Mouse (Mus musculus) CH12.LX (cell line): ENCODE results near the gene Ufsp1. TPM values are rescaled to one million over a fixed set of nuclear protein-coding genes. Genes with fewer than 3 reads are reported as not detected.

Source experiments
- DNase-seq: peaks from one replicate; pipeline ENCODE4 v3.0.0-alpha.2; 2013; ENCODE audit errors: extremely low read depth
- H3K27ac ChIP-seq: 2 replicates; pipeline ENCODE4 v1.5.1; 2012; ENCODE audit warnings: low read depth, mild to moderate bottlenecking, control low read depth, moderate library complexity; ENCODE audit not compliant: insufficient read depth
- H3K27me3 ChIP-seq: replicated peaks from 2 replicates; pipeline ENCODE3; 2012; ENCODE audit warnings: inconsistent platforms
- H3K36me3 ChIP-seq, 2 experiments: replicated peaks in 1 of 2; 2 replicates each; pipeline versions ENCODE3 to v1.6.1; 2012; ENCODE audit warnings: inconsistent platforms in 1 of 2, low read length in 1 of 2, mild to moderate bottlenecking in 1 of 2, mixed read lengths in 1 of 2, moderate library complexity in 1 of 2; ENCODE audit not compliant: control insufficient read depth in 1 of 2, insufficient read depth in 1 of 2
- H3K4me1 ChIP-seq, 2 experiments: 2 replicates each; pipeline ENCODE4 v1.6.1; 2012; ENCODE audit warnings: inconsistent platforms in 1 of 2, moderate library complexity in 1 of 2; ENCODE audit not compliant: insufficient read depth in 2 of 2, control insufficient read depth in 1 of 2
- H3K4me2 ChIP-seq: 2 replicates; pipeline ENCODE4 v1.6.1; 2012; ENCODE audit warnings: low read depth, mild to moderate bottlenecking, control low read depth; ENCODE audit not compliant: poor library complexity, insufficient read depth, severe bottlenecking
- H3K4me3 ChIP-seq, 3 experiments: fragments of 150-350 bp in 1 of 3; sonication (generic) in 1 of 3; replicated peaks in 1 of 3; 2 replicates each; pipeline versions ENCODE3 to v1.5.1; 2011 to 2012; ENCODE audit warnings: low read depth in 2 of 3, low read length in 2 of 3, mild to moderate bottlenecking in 2 of 3, moderate library complexity in 2 of 3, control low read depth in 1 of 3, improper control_type of control experiment in 1 of 3, inconsistent platforms in 1 of 3, mixed read lengths in 1 of 3; ENCODE audit not compliant: poor library complexity in 1 of 3
- H3K79me2 ChIP-seq: replicated peaks from 2 replicates; pipeline ENCODE4 v1.6.1; 2012; ENCODE audit warnings: mild to moderate bottlenecking, moderate library complexity; ENCODE audit not compliant: control insufficient read depth, poor library complexity, insufficient read depth, severe bottlenecking; ENCODE audit errors: extremely low read depth
- H3K9ac ChIP-seq: 2 replicates; pipeline ENCODE4 v1.6.1; 2012; ENCODE audit warnings: low read depth, mild to moderate bottlenecking, control low read depth, moderate library complexity; ENCODE audit not compliant: insufficient read depth
- H3K9me3 ChIP-seq: replicated peaks from 2 replicates; pipeline ENCODE3; 2012; ENCODE audit warnings: low read length, inconsistent platforms, mixed read lengths
- BHLHE40 ChIP-seq: IDR thresholded peaks from 2 replicates; pipeline ENCODE4 v1.6.1; 2011; ENCODE audit warnings: mild to moderate bottlenecking, low read depth, low read length, improper control_type of control experiment
- CHD1 ChIP-seq: IDR thresholded peaks from 2 replicates; pipeline ENCODE4 v1.6.1; 2012; ENCODE audit warnings: low read depth, low read length, improper control_type of control experiment, inconsistent platforms
- CTCF ChIP-seq, 2 experiments: IDR thresholded peaks in 1 of 2; conservative IDR thresholded peaks in 1 of 2; 2 replicates each; pipeline ENCODE4 v1.5.1; 2011 to 2012; ENCODE audit warnings: low read depth in 2 of 2, low read length in 2 of 2, improper control_type of control experiment in 1 of 2, inconsistent platforms in 1 of 2, mild to moderate bottlenecking in 1 of 2, moderate library complexity in 1 of 2
- ELF1 ChIP-seq: IDR thresholded peaks from 2 replicates; pipeline ENCODE4 v1.6.1; 2014; ENCODE audit warnings: low read depth, mild to moderate bottlenecking, inconsistent platforms, low read length, improper control_type of control experiment
- EP300 ChIP-seq: IDR thresholded peaks from 2 replicates; pipeline ENCODE4 v1.6.1; 2011; ENCODE audit warnings: low read length, improper control_type of control experiment
- HCFC1 ChIP-seq: IDR thresholded peaks from 2 replicates; pipeline ENCODE4 v1.6.1; 2012; ENCODE audit warnings: low read depth, mild to moderate bottlenecking, inconsistent platforms, low read length, improper control_type of control experiment
- IRF4 ChIP-seq: IDR thresholded peaks from 2 replicates; pipeline ENCODE4 v1.6.1; 2014; ENCODE audit warnings: low read depth, mild to moderate bottlenecking, inconsistent platforms, low read length, improper control_type of control experiment
- MAX ChIP-seq: IDR thresholded peaks from 2 replicates; pipeline ENCODE4 v1.6.1; 2011; ENCODE audit warnings: low read length, improper control_type of control experiment
- MAZ ChIP-seq: IDR thresholded peaks from 2 replicates; pipeline ENCODE4 v1.6.1; 2012; ENCODE audit warnings: low read depth, mild to moderate bottlenecking, inconsistent platforms, low read length, improper control_type of control experiment, moderate library complexity
- MEF2A ChIP-seq: IDR thresholded peaks from 2 replicates; pipeline ENCODE4 v1.6.1; 2014; ENCODE audit warnings: low read depth, mild to moderate bottlenecking, inconsistent platforms, low read length, improper control_type of control experiment, borderline replicate concordance
- MXI1 ChIP-seq: IDR thresholded peaks from 2 replicates; pipeline ENCODE4 v1.6.1; 2011; ENCODE audit warnings: mild to moderate bottlenecking, low read depth, low read length, improper control_type of control experiment
- MYC ChIP-seq: IDR thresholded peaks from 2 replicates; pipeline ENCODE4 v1.6.1; 2011; ENCODE audit warnings: low read depth, mild to moderate bottlenecking, improper control_type of control experiment, low read length
- NELFE ChIP-seq: IDR thresholded peaks from 2 replicates; pipeline ENCODE4 v1.6.1; 2011; ENCODE audit warnings: low read depth, low read length, improper control_type of control experiment
- NRF1 ChIP-seq: IDR thresholded peaks from 2 replicates; pipeline ENCODE4 v1.6.1; 2014; ENCODE audit warnings: low read depth, mild to moderate bottlenecking, inconsistent platforms, low read length, improper control_type of control experiment, moderate library complexity
- RAD21 ChIP-seq: IDR thresholded peaks from 2 replicates; pipeline ENCODE4 v1.6.1; 2011; ENCODE audit warnings: low read depth, mild to moderate bottlenecking, low read length, improper control_type of control experiment, moderate library complexity
- RCOR1 ChIP-seq: conservative IDR thresholded peaks from 2 replicates; pipeline ENCODE4 v1.6.1; 2012; ENCODE audit warnings: low read depth, mild to moderate bottlenecking, inconsistent platforms, low read length, improper control_type of control experiment
- SIN3A ChIP-seq: IDR thresholded peaks from 2 replicates; pipeline ENCODE4 v1.6.1; 2012; ENCODE audit warnings: low read length, improper control_type of control experiment, inconsistent platforms
- SMC3 ChIP-seq: IDR thresholded peaks from 2 replicates; pipeline ENCODE4 v1.6.1; 2011; ENCODE audit warnings: low read depth, low read length, improper control_type of control experiment
- TCF12 ChIP-seq: IDR thresholded peaks from 2 replicates; pipeline ENCODE4 v1.6.1; 2014; ENCODE audit warnings: low read depth, mild to moderate bottlenecking, inconsistent platforms, low read length, improper control_type of control experiment
- UBTF ChIP-seq: IDR thresholded peaks from 2 replicates; pipeline ENCODE4 v1.6.1; 2012; ENCODE audit warnings: low read depth, mild to moderate bottlenecking, inconsistent platforms, low read length, improper control_type of control experiment, moderate library complexity
- ZC3H11A ChIP-seq: IDR thresholded peaks from 2 replicates; pipeline ENCODE4 v1.6.1; 2012; ENCODE audit warnings: low read depth, mild to moderate bottlenecking, inconsistent platforms, low read length, improper control_type of control experiment
- dilution Hi-C: fragments of 300-500 bp; cut with MboI; formaldehyde crosslinking; loops from 2 replicates; pipeline ENCODE4 v1.14.3; 2020; ENCODE audit warnings: low sequenced_read_pairs; ENCODE audit not compliant: extremely low pct_unique_long_range_greater_than_20kb, extremely low pct_ligation_motif_present
- in situ Hi-C: fragments of 300-500 bp; cut with MboI; formaldehyde crosslinking; loops from 3 replicates; pipeline ENCODE4 v1.14.3; 2019; ENCODE audit warnings: low sequenced_read_pairs, low pct_ligation_motif_present, low pct_unique_long_range_greater_than_20kb, mixed read lengths
- polyA plus RNA-seq: library from polyadenylated mRNA; unstranded; fragments of >175 nt; gene quantifications from 2 replicates; pipeline ENCODE4 v1.2.1, GENCODE M21; 2012; ENCODE audit warnings: low read depth; ENCODE audit not compliant: insufficient read length
- total RNA-seq, 2 experiments: library from RNA; depleted of rRNA; stranded (reverse); fragments of 300-350 nt in 1 of 2; fragments of >200 nt in 1 of 2; gene quantifications; 2 replicates each; pipeline ENCODE4 v1.2.3; 2012 to 2014

Gene Ufsp1
- total and polyA plus RNA-seq, 3 experiments: 0.91 to 5.2 (median 2.9) TPM

DNA sequence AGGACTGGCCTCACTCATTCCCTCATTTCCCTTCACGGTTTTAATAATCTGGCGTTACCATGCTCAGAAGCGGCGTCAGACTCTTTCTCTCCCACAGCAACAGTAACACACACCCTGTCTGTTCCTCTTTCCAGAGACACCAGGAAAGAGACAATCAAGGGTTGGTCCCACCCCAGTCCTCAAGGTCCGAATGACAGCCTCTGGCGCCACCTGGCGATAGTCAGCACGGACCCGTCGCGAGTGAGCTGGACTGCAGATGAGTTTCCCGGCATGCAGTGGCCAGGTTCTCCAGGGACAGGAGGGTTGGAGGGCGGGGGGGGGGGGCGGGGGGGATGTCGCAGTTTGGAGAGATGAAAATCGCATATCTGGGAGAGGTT is 7.8 kb upstream of the Ufsp1 start:
- peak overlapping the region; percentile 40 for H3K4me2 ChIP-seq
- no peaks in the 10 kb centered on the region for H3K79me2 ChIP-seq
- no peak for TF ChIP-seq UBTF
- TF ChIP-seq IRF4: peak; percentile 64
- TF ChIP-seq MYC: 0 out of 2 replicates have a peak, but pooled peaks have one; percentile 38
- TF ChIP-seq MAZ: 0 out of 2 replicates have a peak, but pooled peaks have one; percentile 79
- peak; percentile 88 for TF ChIP-seq RAD21
- TF ChIP-seq RCOR1: no peak
- TF ChIP-seq SMC3: peak; percentile 94
- peak; percentile 63; the same call in 1 of the 2 replicates for TF ChIP-seq SIN3A
- peak; percentile 78 for TF ChIP-seq ZC3H11A
- peak; percentile 50; the same call in 1 of the 2 replicates for TF ChIP-seq MEF2A
- TF ChIP-seq EP300: no peak
- peak; percentile 36; the same call in 1 of the 2 replicates for TF ChIP-seq HCFC1
- peak; percentile 55; the same call in 1 of the 2 replicates for TF ChIP-seq MAX
- peak; percentile 49 for TF ChIP-seq ELF1
- TF ChIP-seq CTCF (conservative IDR thresholded peaks at IDR 0.05 in 1 of 2, IDR thresholded peaks at IDR 0.05 in 1 of 2; ENCODE audit: low read depth in 2 of 2, low read length in 2 of 2): peak; percentile 14 to 95; a peak in 2 of 4 replicates
- TF ChIP-seq TCF12: 0 out of 2 replicates have a peak, but pooled peaks have one; percentile 21
- TF ChIP-seq CHD1: no peak
- TF ChIP-seq NELFE: 0 out of 2 replicates have a peak, but pooled peaks have one; percentile 29
- peak; percentile 44; the same call in 1 of the 2 replicates for TF ChIP-seq MXI1
- peaks cover 43% of the 10 kb centered on the region for H3K27me3 ChIP-seq
- no peak overlapping the region for H3K27ac ChIP-seq
- no peaks in the 10 kb centered on the region for H3K36me3 ChIP-seq
- H3K4me1 ChIP-seq: peaks cover 14 to 41% of the 10 kb centered on the region in 2 experiments; a peak in 3 of 4 replicates
- in situ Hi-C loops: no loop called here
- no peak overlapping the region for H3K4me3 ChIP-seq
- H3K9ac ChIP-seq: no peak overlapping the region
- peak; percentile 89 for DNase-seq
- peaks cover 16% of the 10 kb centered on the region for H3K9me3 ChIP-seq
- dilution Hi-C loops: no loop called here

DNA sequence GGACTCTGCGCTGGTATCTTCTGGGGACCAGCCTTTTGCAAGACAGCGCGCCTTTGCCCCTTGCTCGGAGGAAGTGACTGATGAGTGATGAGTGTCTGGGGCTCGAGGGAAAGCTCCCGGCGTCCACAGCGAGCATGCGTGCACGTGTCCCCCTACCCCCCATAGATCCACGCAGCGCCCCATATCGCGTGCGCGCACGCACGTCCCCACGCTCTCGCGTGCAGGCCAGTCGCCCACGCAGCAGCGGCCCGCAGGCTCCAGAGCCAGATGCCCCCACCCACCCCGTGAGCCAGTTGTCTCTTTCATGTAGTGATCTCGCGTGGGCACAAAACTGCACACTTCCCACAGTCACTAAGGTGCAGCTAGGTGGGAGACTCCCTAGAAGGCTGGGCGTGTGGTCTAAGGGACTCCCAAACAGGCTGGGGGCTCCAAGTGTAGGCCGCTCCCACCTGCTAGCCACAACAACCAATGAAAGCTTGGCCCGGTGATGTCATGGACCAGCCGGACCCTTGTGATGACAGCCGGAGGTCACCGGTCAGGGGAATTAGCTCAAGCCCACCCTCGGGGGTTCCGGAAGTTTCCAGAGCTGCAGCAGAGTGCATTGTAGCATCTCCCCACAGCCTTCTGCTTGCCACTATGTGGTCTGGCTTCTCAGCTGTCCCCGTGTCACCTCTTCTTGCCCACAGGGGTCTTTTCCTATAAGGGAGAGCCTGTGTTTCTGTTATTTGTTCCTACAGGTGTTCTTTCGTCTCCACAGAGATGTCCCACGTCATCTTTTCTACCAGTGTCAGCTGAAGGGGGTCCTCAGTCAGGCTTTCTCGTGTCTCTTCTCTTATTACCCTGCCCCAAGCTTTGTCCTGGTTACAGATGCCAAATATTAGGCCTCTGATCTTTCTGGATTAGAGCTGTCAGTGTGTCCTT is 7.1 kb upstream of the Ufsp1 start, which contains the start of gene Ache:
TSS of gene Ache (plus strand) at position 488 of the 921 bp plus-strand sequence.
- Histone ChIP-seq H3K4me1 (peaks cover 14 to 41% of the 10 kb centered on the region in 2 experiments; a peak in 3 of 4 replicates), H3K79me2 (no peaks in the 10 kb centered on the region), H3K36me3 (no peaks in the 10 kb centered on the region), H3K4me2 (peak within 1 kb of the TSS; percentile 40), H3K27me3 (peaks cover 40% of the 10 kb centered on the region), H3K4me3 (peak within 1 kb of the TSS in 1 of 3 experiments; percentile 12), H3K9me3 (peaks cover 15% of the 10 kb centered on the region), H3K9ac (no peak within 1 kb of the TSS), H3K27ac (no peak within 1 kb of the TSS)
- DNase-seq: no peak
- TF ChIP-seq IRF4 (no peak), BHLHE40 (peak; percentile 33; the same call in 1 of the 2 replicates), NRF1 (peak; percentile 31; the same call in 1 of the 2 replicates)
- in situ Hi-C loops (no loop called here), dilution Hi-C loops (no loop called here)
